Mouse (Mus musculus) midbrain, embryonic 13.5 days (tissue): ENCODE measurements around the gene Lyplal1. TPM values are rescaled to one million over a fixed set of nuclear protein-coding genes. Genes with fewer than 3 reads are reported as not detected.

ENCODE experiments used
- ATAC-seq: fragments of 200-750 bp; cut with Nextera tagmentation; 2 replicates; pipeline ENCODE4 v1.8.0; 2017; ENCODE audit warnings: mild to moderate bottlenecking, moderate TSS enrichment, moderate library complexity
- H3K27ac ChIP-seq: fragments of 300-500 bp; sonication (generic); 2 replicates; pipeline ENCODE4 v1.5.1; 2015; ENCODE audit warnings: inconsistent platforms, mild to moderate bottlenecking, moderate library complexity
- H3K27me3 ChIP-seq: fragments of 300-500 bp; sonication (generic); 2 replicates; pipeline ENCODE4 v1.6.1; 2015; ENCODE audit warnings: mild to moderate bottlenecking, inconsistent platforms
- H3K36me3 ChIP-seq: fragments of 300-500 bp; sonication (generic); 2 replicates; pipeline ENCODE4 v1.6.1; 2015; ENCODE audit warnings: mild to moderate bottlenecking, inconsistent platforms
- H3K4me1 ChIP-seq: fragments of 300-500 bp; sonication (generic); replicated peaks from 2 replicates; pipeline ENCODE4 v1.6.1; 2015; ENCODE audit warnings: inconsistent platforms
- H3K4me2 ChIP-seq: fragments of 300-500 bp; sonication (generic); replicated peaks from 2 replicates; pipeline ENCODE4 v1.6.1; 2015; ENCODE audit warnings: moderate library complexity, mild to moderate bottlenecking, inconsistent platforms
- H3K4me3 ChIP-seq: fragments of 300-500 bp; sonication (generic); replicated peaks from 2 replicates; pipeline ENCODE4 v1.5.1; 2015; ENCODE audit warnings: mild to moderate bottlenecking, inconsistent platforms
- H3K9ac ChIP-seq: fragments of 300-500 bp; sonication (generic); replicated peaks from 2 replicates; pipeline ENCODE4 v1.6.1; 2015; ENCODE audit warnings: mild to moderate bottlenecking, inconsistent platforms
- H3K9me3 ChIP-seq: fragments of 300-500 bp; sonication (generic); 2 replicates; pipeline ENCODE4 v1.6.1; 2016; ENCODE audit warnings: mild to moderate bottlenecking, inconsistent platforms
- WGBS: fragments of 180-500 bp; shearing (Covaris S2); methylation state at CpG from one replicate; pipeline ENCODE4 v1.1.7; 2015; 5-methylcytosine and 5-hydroxymethylcytosine counted together
- polyA plus RNA-seq: library from polyadenylated mRNA; unstranded; fragments of >200 nt; fragmentation: Nextera tagmentation; extraction: Ambion mirVana; gene quantifications from 2 replicates; pipeline ENCODE4 v1.2.1, GENCODE M21; 2015

Gene Lyplal1
- polyA plus RNA-seq, 1 experiment from 2014 or later, result 20.3 TPM

DNA sequence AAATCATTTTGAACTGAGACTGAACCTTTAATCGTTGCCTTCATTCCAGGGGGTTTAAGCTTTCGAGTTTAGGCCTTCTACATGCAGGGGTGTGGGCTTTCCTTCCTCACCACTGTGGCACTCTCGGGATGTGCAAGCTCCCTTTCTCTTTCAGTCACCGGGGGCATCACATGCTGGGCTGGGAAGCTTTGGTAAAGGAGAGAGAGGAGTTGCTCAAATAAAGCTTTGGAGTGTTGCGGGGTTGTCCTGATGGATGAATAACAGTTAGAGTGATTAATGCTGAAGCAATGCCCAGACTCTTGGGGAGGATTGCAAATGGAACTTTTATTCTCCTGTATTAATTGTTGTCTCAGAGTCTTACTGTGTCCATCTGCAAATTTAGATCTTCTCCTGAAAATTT, 2.7 kb upstream of the Lyplal1 start:
- Histone ChIP-seq H3K27me3 (no peaks in the 10 kb centered on the region), H3K4me2 (no peak overlapping the region), H3K27ac (no peak overlapping the region), H3K36me3 (no peaks in the 10 kb centered on the region), H3K4me1 (peaks cover 8% of the 10 kb centered on the region), H3K9me3 (no peaks in the 10 kb centered on the region), H3K4me3 (no peak overlapping the region), H3K9ac (no peak overlapping the region)
- no peak for ATAC-seq
- 47% methylated on average over 5 of the region's 5 CpGs for WGBS

DNA sequence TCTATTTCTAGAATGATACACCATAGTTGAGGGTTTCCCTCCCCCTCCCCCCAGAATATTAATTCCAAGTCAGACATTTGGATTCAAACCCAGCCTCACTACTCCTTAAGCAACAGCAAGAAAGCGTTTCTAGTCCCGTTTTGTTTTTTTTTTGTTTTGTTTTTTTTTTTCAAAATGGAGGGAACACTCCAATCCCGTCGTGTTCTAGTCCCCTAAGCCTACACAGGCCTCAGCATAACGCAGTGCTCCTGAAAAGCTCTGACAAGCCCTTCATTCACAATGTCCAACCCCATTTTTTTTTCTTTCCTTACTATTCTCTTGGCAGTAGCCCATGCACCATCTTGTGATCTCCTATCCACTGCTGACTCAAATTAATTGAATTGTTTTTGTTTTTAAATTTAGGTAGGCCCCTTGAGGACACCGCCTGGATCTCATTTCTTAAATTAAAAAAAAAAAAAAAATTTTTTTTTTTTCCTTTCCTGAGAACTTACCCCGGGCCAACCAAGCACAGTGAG, 967 bp downstream of the Lyplal1 start:
- peak overlapping the region; percentile 91 for H3K9ac ChIP-seq

DNA sequence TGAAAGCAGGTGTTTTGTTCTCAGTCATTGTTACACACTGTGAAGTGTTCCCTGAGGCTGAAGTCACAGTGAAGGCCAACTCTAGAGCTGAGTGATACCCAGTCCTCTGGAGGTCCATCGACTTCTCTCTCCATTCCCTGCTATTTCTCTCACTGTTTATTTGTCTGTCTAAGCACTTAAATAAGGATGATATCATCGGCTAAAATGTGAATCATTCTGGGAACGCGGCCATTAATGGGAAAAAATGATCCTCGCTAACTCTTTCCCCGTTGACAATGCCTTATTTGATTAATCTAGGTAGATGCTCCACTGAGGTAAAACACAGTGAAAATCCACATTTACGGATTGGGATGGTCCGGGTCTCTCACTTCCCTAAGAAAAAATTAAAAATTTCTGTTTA, 14.8 kb downstream of the Lyplal1 start:
- no peak overlapping the region for H3K4me3 ChIP-seq
- no peak for ATAC-seq
- WGBS, result 95% methylated on average over 8 of the region's 8 CpGs

More for the DNA sequence above, 967 bp downstream of the Lyplal1 start:
- Histone ChIP-seq H3K9me3 (no peaks in the 10 kb centered on the region), H3K27me3 (no peaks in the 10 kb centered on the region), H3K4me1 (peaks cover 8% of the 10 kb centered on the region), H3K27ac (peak overlapping the region; percentile 87; the same call in 1 of the 2 replicates), H3K36me3 (peaks cover 5% of the 10 kb centered on the region), H3K4me2 (peak overlapping the region; percentile 73), H3K4me3 (peak overlapping the region; percentile 69)
- ATAC-seq, result no peak
- 67% methylated on average over 7 of the region's 7 CpGs for WGBS

GRCm38 (mm10) chr1:186066266-186066897, 50.7 kb downstream of the Lyplal1 start:
- Histone ChIP-seq H3K27ac (no peak overlapping the region), H3K36me3 (no peaks in the 10 kb centered on the region), H3K9ac (no peak overlapping the region), H3K4me3 (no peak overlapping the region), H3K9me3 (no peaks in the 10 kb centered on the region), H3K4me1 (no peaks in the 10 kb centered on the region), H3K27me3 (no peaks in the 10 kb centered on the region), H3K4me2 (no peak overlapping the region)
- 87% methylated on average over 2 of the region's 2 CpGs for whole genome bisulfite sequencing
- ATAC-seq, result no peak

More for the DNA sequence above, 14.8 kb downstream of the Lyplal1 start:
- H3K27ac ChIP-seq, result no peak overlapping the region
- no peak overlapping the region for H3K4me2 ChIP-seq
- H3K36me3 ChIP-seq, result no peaks in the 10 kb centered on the region
- no peak overlapping the region for H3K9ac ChIP-seq
- no peaks in the 10 kb centered on the region for H3K27me3 ChIP-seq
- H3K4me1 ChIP-seq, result no peaks in the 10 kb centered on the region
- H3K9me3 ChIP-seq, result no peaks in the 10 kb centered on the region

DNA sequence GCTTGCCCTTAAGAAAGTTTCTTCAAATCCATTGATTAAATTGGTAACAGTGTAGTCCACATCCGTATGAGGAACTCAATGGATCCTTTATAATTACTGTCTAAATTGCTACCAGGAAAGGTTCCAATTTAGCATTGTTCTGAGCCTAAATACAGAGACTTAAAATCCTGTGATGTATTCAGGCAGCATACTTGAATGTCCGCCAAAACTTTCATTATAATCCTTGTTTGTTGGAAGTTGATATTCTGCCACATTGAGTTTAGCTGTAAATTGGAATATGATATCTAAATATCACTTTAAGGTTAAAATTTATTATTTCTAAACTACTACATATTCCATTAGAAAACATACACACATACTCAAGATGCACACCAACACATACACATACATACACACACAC, 57.1 kb downstream of the Lyplal1 start:
- Histone ChIP-seq H3K4me3 (no peak overlapping the region), H3K9ac (no peak overlapping the region), H3K4me2 (no peak overlapping the region), H3K9me3 (no peaks in the 10 kb centered on the region), H3K36me3 (no peaks in the 10 kb centered on the region), H3K27me3 (no peaks in the 10 kb centered on the region), H3K27ac (no peak overlapping the region), H3K4me1 (no peaks in the 10 kb centered on the region)
- no peak for ATAC-seq
- WGBS, result 85% methylated on average over 2 of the region's 2 CpGs

- Histone ChIP-seq H3K4me2 (no peak overlapping the region), H3K4me1 (no peaks in the 10 kb centered on the region), H3K27ac (no peak overlapping the region), H3K9me3 (no peaks in the 10 kb centered on the region), H3K36me3 (no peaks in the 10 kb centered on the region), H3K27me3 (no peaks in the 10 kb centered on the region), H3K4me3 (no peak overlapping the region), H3K9ac (no peak overlapping the region)
- WGBS, result 90% methylated on average over 7 of the region's 7 CpGs
- no peak for ATAC-seq
Measured at GRCm38 (mm10) chr1:186054227-186054626, 62.9 kb downstream of the Lyplal1 start.

- H3K27me3 ChIP-seq, result no peaks in the 10 kb centered on the region
- no peak overlapping the region for H3K27ac ChIP-seq
- no peaks in the 10 kb centered on the region for H3K4me1 ChIP-seq
- H3K4me2 ChIP-seq, result no peak overlapping the region
- no peak overlapping the region for H3K4me3 ChIP-seq
- ATAC-seq, result no peak
- no peaks in the 10 kb centered on the region for H3K36me3 ChIP-seq
- 90% methylated on average over 12 of the region's 12 CpGs for WGBS
- no peaks in the 10 kb centered on the region for H3K9me3 ChIP-seq
- no peak overlapping the region for H3K9ac ChIP-seq
Measured at GRCm38 (mm10) chr1:186053280-186054043, 63.6 kb downstream of the Lyplal1 start.

DNA sequence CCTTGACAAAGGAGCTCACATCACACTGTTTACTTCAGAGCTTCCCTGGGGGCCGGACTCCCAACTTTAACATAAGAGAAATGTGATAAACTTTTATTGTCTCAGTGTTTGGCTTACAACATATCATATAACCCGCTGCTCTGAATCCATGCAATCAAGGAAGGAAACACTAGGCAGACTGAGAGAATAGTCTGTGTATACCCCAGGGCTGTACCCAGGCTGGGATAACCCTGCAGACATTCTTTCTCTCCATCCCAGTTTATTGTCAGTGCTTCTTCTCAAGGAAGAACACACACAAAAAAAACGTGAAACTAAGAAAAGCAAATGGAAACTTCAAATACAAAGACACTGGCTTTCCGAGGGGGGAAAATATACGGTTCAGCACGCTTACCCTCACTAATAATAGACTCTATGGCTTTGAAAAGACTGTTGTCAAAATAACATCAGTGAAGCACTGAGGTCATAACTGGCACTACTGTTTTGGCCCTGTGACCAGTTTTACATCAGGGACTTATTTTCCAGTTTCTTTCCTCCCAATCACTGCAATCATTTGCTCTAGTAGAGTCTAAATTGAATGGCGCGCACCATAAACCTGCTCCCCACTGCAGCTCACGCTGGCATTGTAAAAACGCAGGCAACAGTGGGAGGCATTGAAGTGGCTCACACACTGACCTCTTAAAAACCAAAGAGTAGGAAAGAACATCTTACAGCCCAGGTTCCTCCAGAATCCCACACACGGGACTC, 73.2 kb downstream of the Lyplal1 start:
- WGBS, result 81% methylated on average over 11 of the region's 11 CpGs
- Histone ChIP-seq H3K4me1 (no peaks in the 10 kb centered on the region), H3K9me3 (0 out of 2 replicates have a peak, but pooled peaks cover 3% of the 10 kb centered on the region), H3K4me3 (no peak overlapping the region), H3K27me3 (no peaks in the 10 kb centered on the region), H3K9ac (no peak overlapping the region), H3K36me3 (no peaks in the 10 kb centered on the region), H3K4me2 (no peak overlapping the region), H3K27ac (no peak overlapping the region)
- ATAC-seq, result no peak

DNA sequence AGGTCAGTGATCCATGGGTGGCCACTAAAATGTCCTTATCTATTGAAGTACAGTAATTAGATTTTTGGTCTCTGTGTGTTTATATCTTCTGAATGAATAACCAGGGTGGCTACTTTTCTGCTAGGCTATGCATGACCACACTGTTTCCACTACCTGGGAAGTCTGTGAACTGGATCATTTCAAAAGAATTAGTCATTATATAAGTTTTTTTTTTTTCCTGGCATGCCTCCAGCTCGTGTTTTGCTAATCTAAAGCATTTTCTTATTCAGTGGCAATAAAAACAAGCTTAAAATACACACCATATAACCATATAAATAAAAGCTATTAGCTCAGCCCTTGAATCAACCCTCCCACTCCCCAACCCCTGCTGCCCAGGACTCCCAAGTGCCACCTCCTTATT, 75.3 kb downstream of the Lyplal1 start:
- Histone ChIP-seq H3K27me3 (no peaks in the 10 kb centered on the region), H3K36me3 (no peaks in the 10 kb centered on the region), H3K4me2 (no peak overlapping the region), H3K4me1 (no peaks in the 10 kb centered on the region), H3K9me3 (no peaks in the 10 kb centered on the region), H3K9ac (no peak overlapping the region), H3K27ac (no peak overlapping the region), H3K4me3 (no peak overlapping the region)
- WGBS, result 74% methylated on average over 1 of the region's 1 CpGs
- ATAC-seq, result no peak
